Mouse (Mus musculus) testis, adult 2 months (tissue): Measurements from ENCODE around the gene Csnk2a1.

ENCODE experiments used
- CTCF ChIP-seq: fragments of 200-500 bp; IDR thresholded peaks from 2 replicates; pipeline ENCODE4 v1.5.1; 2012; ENCODE audit warnings: low read depth, mild to moderate bottlenecking, inconsistent platforms, low read length, moderate library complexity; ENCODE audit not compliant: control insufficient read depth, insufficient read depth, insufficient replicate concordance
- POLR2A ChIP-seq: fragments of 200-500 bp; IDR thresholded peaks from 2 replicates; pipeline ENCODE4 v1.6.1; 2012; ENCODE audit warnings: low read depth, mild to moderate bottlenecking, inconsistent platforms, low read length, moderate library complexity; ENCODE audit not compliant: control insufficient read depth

GRCm38 (mm10) chr2:152247213-152247612 is 20.6 kb downstream of the Csnk2a1 start:
- no peak for TF ChIP-seq CTCF
- TF ChIP-seq POLR2A: no peak
